Mouse (Mus musculus) gastrocnemius, postnatal 4 days (tissue): Measurements from ENCODE around the gene Cep89. TPM values are rescaled to one million over a fixed set of nuclear protein-coding genes. Genes with fewer than 3 reads are reported as not detected.

Experiments used
- DNase-seq, 2 experiments: peaks; one replicate each; pipeline ENCODE4 v3.0.0; 2021 to 2022; ENCODE audit warnings: low spot score in 2 of 2, mixed read lengths in 2 of 2
- total RNA-seq, 2 experiments: library from RNA; stranded (reverse); gene quantifications; 2 replicates each; pipeline ENCODE4 v1.2.3; 2021

The Cep89 gene
- total RNA-seq, 2 experiments from 2014 or later: 10.7 to 14.7 TPM

GRCm38 (mm10) chr7:35485126-35485525 lies 88.3 kb downstream of the Cep89 start:
- no peak for DNase-seq

GRCm38 (mm10) chr7:35486553-35486952 lies 89.7 kb downstream of the Cep89 start:
- DNase-seq: no peak

Other genes starting within 250 kb of the Cep89 start
- gene Slc7a10, start 210.7 kb upstream of the Cep89 start, total RNA-seq: 10 to 100 TPM; 11.6 to 12.9 TPM
- 10 to 100 TPM; 14.2 to 15.6 TPM for gene Lrp3, start 181.5 kb upstream of the Cep89 start, total RNA-seq
- 10 to 100 TPM; 11.3 TPM for gene Gpatch1, start 78.6 kb upstream of the Cep89 start, total RNA-seq
- 1 to 10 TPM; 1.8 to 2.6 TPM for gene Rhpn2, start 62.9 kb upstream of the Cep89 start, total RNA-seq
- gene Faap24, start 199 bp upstream of the Cep89 start, total RNA-seq: 1 to 10 TPM; 3.0 to 3.4 TPM
- gene Slc7a9, start 51.8 kb downstream of the Cep89 start, total RNA-seq: not detected
- not detected for gene Tdrd12, start 140.7 kb downstream of the Cep89 start, total RNA-seq
- gene Nudt19, start 159.3 kb downstream of the Cep89 start, total RNA-seq: 10 to 100 TPM; 29.1 to 30.9 TPM
- gene Rgs9bp, start 188.5 kb downstream of the Cep89 start, total RNA-seq: under 1 TPM; 0.22 to 0.52 TPM
- 10 to 100 TPM; 30.5 to 32.1 TPM for gene Ankrd27, start 189.2 kb downstream of the Cep89 start, total RNA-seq